ENCODE assay signal across 9 mouse cellular contexts in the genomic region with DNA sequence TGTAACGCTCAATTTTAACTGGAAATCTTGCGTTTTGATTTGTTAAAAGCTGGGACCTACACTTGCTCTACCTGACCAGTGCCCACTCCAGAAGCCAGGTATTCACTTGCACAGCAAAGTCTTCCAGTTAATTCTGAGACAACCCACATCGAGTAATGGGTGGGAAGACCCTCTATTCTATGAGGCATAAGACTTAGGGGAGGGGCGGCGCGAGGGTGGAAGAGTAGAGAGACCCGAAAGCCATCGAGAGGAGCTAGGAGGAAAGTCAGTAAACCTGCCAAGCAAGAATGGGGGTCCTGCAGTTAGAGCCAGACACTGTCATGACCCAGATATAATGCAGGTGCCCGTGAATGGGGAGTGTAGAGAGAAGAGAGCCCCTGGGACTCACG.
DNase-seq lines count a peak whose midpoint lies in the region; ATAC-seq and TF ChIP-seq lines count a peak whose summit lies in the region.
"Had no signal": no experiment of that assay in that cellular context is flagged by ENCODE, and none has a peak within 500 bp of the region (broad histone marks: within the 10 kb centered on the region; RNA-seq: fewer than 3 reads in every experiment).

No protein-coding gene starts in this region.

- no peaks in the 10 kb centered on the region for H3K27me3 ChIP-seq in heart, embryonic 14.5 days (ENCODE audit: control insufficient read depth, insufficient read depth, low read length)
- H3K27me3 ChIP-seq in hindbrain, postnatal 0 days (ENCODE audit: insufficient read depth, low read length): no peaks in the 10 kb centered on the region

- no peak overlapping the region for H3K9ac ChIP-seq in heart, embryonic 14.5 days (ENCODE audit: low read length)
- H3K9ac ChIP-seq in hindbrain, postnatal 0 days (replicated peaks; ENCODE audit: low read length): no peak overlapping the region
- H3K9ac ChIP-seq: liver, embryonic 14.5 days had no signal

- peak overlapping the region; percentile 66 for H3K4me2 ChIP-seq in heart, embryonic 14.5 days (ENCODE audit: low read length)
- peak overlapping the region; percentile 63; the same call in 1 of the 2 replicates for H3K4me2 ChIP-seq in hindbrain, postnatal 0 days (ENCODE audit: low read depth, low read length)

- intact Hi-C loops in heart, postnatal 36 days (cut with DNase I): loop anchor here (1.0 to 2.0 kb wide), 3 partner anchors 281 to 294 kb away; no protein-coding TSS in a partner anchor

- TF ChIP-seq CTCF in hindbrain, postnatal 0 days (IDR thresholded peaks at IDR 0.05; ENCODE audit: low read depth): no peak

- no peak overlapping the region for H3K27ac ChIP-seq in heart, embryonic 14.5 days (replicated peaks in 1 of 2; ENCODE audit: control insufficient read depth in 1 of 2, insufficient read depth in 1 of 2, low read depth in 2 of 2, low read length in 2 of 2)
- H3K27ac ChIP-seq in hindbrain, postnatal 0 days: no peak overlapping the region
- H3K27ac ChIP-seq: liver, embryonic 14.5 days had no signal

- H3K9me3 ChIP-seq in heart, embryonic 14.5 days (ENCODE audit: control insufficient read depth, low read length): no peaks in the 10 kb centered on the region
- no peaks in the 10 kb centered on the region for H3K9me3 ChIP-seq in hindbrain, postnatal 0 days (ENCODE audit: low read length)

- no peak overlapping the region for H3K4me3 ChIP-seq in heart, embryonic 14.5 days (ENCODE audit: control insufficient read depth in 1 of 2, insufficient read depth in 1 of 2, low read depth in 1 of 2, low read length in 2 of 2)
- no peak overlapping the region for H3K4me3 ChIP-seq in hindbrain, postnatal 0 days (ENCODE audit: low read length)

- H3K36me3 ChIP-seq in heart, embryonic 14.5 days (ENCODE audit: control insufficient read depth, insufficient read depth, low read length): peaks cover 9% of the 10 kb centered on the region
- H3K36me3 ChIP-seq in hindbrain, postnatal 0 days (ENCODE audit: insufficient read depth, low read length): no peaks in the 10 kb centered on the region

- no peak for DNase-seq in heart, postnatal 36 days
- DNase-seq in thymus, postnatal 14 days: peak; percentile 10
- DNase-seq in thymus, adult 18-20 months: no peak
- no peak for DNase-seq in hindbrain, postnatal 0 days (ENCODE audit: low spot score)
- no peak for DNase-seq in adipocyte (ENCODE audit: low spot score)
- DNase-seq in embryo, embryonic 10 days (ENCODE audit: low spot score): no peak
- no peak for DNase-seq in layer of hippocampus, postnatal 36 days

- no peak for ATAC-seq in heart, embryonic 14.5 days (ENCODE audit: insufficient number of reproducible peaks, insufficient read depth, low FRiP score, low read depth)
- peak; percentile 9 for ATAC-seq in hindbrain, postnatal 0 days

- peaks cover 0 to 2% of the 10 kb centered on the region in 2 experiments; a peak in 2 of 4 replicates for H3K4me1 ChIP-seq in heart, embryonic 14.5 days (ENCODE audit: control insufficient read depth in 2 of 2, insufficient read depth in 2 of 2, low read length in 2 of 2)
- peaks cover 4% of the 10 kb centered on the region; the same call in 1 of the 2 replicates for H3K4me1 ChIP-seq in hindbrain, postnatal 0 days (ENCODE audit: insufficient read depth, low read length)

- WGBS in heart, embryonic 14.5 days: 42% methylated on average over 10 of the region's 10 CpGs
- WGBS in hindbrain, postnatal 0 days: 51% methylated on average over 10 of the region's 10 CpGs
